Mouse (Mus musculus) right cerebral cortex, postnatal 25 days (tissue): ENCODE results near the gene Fbxo47.

Experiments used
- DNase-seq: peaks from one replicate; pipeline ENCODE4 v3.0.0; 2022

Fbxo47 gene

DNA sequence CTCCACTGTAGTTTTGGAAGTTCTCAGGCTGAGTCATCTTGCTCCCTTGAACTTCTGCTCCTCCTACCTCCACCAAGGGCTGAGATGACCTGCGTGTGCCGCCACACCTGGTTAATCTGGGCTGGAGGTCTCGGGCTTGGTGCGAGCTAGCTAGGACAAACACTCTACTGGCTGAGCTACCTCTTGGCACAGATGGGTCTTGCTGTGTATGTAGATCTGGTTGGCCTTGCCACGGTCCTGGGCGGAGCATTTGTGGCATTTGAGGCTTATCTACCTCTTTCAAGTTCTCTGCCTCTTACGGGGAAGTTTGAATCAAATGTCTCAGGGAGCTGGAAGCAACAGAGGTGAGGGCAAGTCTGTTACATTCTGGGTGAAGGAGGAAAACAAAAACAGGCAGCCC, 73.6 kb downstream of the Fbxo47 start:
- no peak for DNase-seq

DNA sequence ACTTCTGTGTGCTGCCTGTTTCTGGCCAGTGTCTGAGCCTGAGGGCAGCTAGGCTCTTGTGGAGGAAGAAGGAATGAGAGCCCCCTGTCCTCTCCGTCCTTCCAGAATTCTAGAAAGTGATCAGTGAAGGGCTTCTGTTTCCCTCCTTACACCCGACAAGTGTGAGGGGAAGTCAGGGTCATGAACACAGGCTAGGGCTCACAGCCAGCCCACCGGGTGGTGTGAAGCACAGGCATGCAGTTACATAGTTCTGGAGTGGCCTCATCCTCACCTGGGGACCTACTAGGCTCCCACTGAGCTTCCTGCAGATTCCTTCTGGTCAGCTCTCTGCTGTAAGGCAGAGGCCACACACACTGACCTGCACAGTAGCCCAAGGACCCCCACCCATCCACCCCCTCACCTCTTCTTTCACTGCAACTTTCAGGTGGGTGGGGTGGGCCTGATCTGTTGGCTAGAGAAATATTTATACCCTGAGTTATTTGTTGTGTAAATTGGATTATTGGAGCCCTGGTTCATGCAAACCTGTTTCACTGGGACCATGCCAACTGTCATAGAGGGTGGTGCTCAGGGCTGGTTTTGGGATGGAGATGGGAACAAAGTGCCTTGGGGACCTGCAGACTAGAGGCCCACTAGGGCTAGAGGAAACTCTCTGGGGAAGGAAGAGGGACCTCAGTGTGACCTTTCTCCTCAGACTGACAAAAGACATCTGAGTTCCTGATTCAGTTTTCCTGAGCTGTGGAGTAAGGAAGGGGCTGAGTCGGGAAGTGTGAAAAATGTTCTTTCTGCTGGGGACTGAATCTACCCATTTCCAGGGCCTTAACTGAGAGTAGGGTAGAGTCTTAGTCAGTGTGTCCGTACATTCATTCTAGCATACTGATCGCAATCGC, 74.5 kb downstream of the Fbxo47 start:
- DNase-seq = no peak

DNA sequence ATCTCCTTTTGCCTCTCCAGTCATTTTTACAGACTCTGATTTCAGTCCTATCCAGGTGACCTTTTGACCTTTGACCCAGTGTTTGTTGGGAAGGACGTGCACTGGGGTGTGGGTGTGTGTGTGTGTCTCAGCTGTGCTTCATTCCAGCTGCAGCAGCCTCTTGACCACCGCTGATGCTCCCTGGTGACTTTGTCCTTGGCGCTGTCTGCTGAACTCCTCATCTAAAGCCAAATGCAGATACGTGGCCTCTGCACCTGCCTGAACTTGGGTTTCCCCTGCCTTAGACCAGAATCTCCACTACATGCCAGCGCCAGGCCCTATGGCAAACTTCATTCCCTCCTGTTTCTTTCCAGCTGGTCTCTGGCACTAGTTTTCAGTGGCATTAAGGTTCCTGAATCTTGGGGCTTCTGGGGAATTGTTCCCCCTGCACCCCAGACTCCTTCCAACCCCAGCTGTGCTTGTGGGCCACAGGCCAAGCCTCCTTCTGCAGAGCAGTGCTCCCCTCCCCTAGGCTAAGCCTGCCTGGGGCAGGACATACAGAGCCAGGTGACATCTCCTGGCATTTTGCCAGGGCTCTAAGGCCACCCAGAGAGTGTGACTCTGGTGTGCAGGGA, 75.2 kb downstream of the Fbxo47 start:
- no peak for DNase-seq

- no peak for DNase-seq
Measured at GRCm38 (mm10) chr11:97808093-97808492, 75.9 kb downstream of the Fbxo47 start.

DNA sequence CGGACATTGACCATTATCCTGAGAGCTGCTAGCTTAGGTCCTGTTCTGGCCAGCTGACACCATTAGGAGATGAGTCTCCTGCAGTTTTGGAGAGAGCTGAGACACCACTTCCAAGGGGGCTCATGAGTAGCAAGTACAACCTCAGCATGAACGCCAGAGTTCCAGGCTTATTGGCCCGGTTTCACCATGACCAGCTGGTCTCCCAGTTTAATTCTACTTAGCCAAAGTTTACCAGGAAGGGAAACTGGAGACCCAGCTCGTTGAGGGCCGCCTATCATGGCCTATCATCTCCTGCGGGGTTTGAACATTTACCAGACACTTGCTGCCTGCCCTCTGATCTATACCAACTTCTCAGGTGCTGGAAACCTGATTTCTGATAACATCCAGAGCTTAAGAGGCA, 76.3 kb downstream of the Fbxo47 start:
- no peak for DNase-seq

DNA sequence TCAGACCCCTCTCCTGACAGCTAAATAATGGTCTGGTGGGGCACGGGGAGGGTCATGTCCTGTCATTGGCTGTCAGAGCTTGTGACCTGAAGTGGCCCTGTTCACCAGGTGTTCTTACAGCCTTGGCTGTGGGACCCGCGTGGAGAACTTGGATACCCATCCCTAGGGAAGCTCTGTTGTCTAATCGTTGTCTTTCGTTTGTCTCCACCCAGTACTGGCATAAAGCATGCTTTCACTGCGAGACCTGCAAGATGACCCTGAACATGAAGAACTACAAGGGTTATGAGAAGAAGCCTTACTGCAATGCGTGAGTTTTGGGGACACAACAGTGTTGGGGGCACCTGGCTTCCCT, 77.4 kb downstream of the Fbxo47 start:
- DNase-seq = no peak

DNA sequence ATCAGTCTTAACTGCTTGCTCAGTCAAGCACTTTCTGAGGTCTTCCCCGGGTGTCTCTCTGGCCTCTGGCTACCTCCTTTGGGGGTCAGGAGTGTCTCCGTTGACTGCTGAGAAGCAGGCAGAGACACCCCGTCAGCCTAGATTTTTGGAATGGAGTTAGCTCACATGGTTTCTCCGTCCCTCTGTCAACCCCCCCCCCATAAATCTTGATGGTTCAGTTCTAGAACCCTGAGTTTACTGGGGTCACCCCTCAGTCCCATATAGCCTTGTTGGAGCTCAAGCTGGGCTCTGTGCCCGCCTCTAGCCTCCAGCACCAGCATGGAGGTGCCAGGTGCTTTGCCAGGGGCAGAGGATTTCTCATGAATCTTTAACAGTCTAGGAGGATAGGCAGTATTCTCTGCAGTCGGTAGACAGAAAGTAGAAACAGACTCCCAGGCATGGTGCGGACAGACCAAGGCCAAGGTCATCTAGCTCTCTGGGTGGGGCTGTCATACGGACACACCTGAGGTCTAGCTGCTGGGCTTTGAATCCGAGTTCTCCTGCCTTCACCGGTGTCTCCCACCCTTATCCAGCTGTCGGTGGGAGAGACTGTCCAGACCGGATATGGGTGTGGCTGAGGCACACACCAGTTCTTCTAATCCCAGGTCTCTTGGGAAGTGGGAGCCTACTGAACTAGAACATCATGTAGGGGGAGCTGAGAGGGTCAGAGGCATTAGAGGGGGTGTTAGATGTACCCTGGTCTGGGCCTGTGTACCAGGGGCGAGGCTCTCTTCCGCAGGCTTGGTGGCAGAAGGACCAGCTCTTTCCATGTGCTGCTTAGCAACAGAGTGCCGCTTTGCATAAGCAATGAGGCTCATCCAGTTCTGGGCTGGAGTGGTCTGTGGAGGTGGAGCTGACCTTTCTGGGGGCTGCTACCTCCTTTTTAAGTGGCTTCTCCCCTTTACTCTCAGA, 78.0 kb downstream of the Fbxo47 start:
- DNase-seq = no peak

DNA sequence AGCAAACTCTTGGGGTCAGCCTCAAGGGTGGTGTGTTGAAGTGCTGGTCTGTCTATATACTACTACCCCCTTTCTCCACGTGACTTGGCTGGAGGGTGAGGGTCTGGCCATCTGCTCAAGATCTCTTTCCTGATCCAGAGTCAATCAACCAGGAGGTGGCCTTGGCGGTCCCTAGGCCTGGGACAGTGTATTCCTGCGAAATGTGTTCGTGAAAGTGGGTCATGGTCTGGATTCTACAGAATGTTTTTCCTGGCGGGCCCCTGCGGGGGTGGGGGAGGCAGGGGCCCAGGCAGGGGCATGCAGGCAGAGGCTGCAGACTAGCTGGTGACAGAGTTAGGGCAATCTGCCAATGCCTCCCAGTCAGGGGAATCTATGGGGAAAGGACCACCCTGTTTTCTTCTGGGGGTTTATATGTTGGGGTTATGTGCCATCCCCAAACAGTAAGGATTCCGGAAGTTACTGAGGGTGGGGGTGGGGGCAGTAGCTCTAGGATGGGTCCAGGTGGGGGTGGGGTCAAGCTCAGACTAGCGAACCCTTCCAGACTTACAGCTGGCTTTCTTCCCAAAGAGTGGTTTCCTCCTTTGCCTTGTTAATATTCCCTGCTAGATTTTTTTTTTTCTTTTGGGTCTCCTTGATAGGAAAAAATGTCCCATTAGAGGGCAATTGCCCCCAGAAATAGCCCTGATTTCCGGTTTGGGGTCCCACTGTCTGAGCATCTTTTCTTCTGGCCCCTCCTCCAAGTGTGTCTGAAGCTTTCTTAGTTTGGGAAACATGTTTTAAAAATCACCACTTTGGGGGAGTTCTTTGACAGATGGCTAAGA, 78.9 kb downstream of the Fbxo47 start:
- DNase-seq = no peak

- DNase-seq = no peak
Measured at GRCm38 (mm10) chr11:97803847-97804246, 80.1 kb downstream of the Fbxo47 start.
